Mouse (Mus musculus): ENCODE measurements around the gene Clk3. TPM values are rescaled to one million over a fixed set of nuclear protein-coding genes. Genes with fewer than 3 reads are reported as not detected.

Gene Clk3
- polyA plus RNA-seq, 1 experiment from 2014 or later: 90.0 TPM

- Histone ChIP-seq H3K9me3 (ENCODE audit: low read length) (no peaks in the 10 kb centered on the region), H3K4me3 (ENCODE audit: low read length) (no peak overlapping the region), H3K4me2 (replicated peaks; ENCODE audit: low read depth, low read length) (no peak overlapping the region), H3K36me3 (ENCODE audit: insufficient read depth, low read length) (peaks cover 44% of the 10 kb centered on the region), H3K4me1 (ENCODE audit: insufficient read depth, low read length) (no peaks in the 10 kb centered on the region), H3K27ac (ENCODE audit: low read length) (no peak overlapping the region), H3K9ac (replicated peaks; ENCODE audit: low read length) (no peak overlapping the region), H3K27me3 (ENCODE audit: insufficient read depth, low read length) (no peaks in the 10 kb centered on the region)
- 64% methylated on average over 3 of the region's 3 CpGs for WGBS
- ATAC-seq (ENCODE audit: low FRiP score, low TSS enrichment): no peak
Observed at GRCm38 (mm10) chr9:57744462-57745091, 21.1 kb downstream of the Clk3 start.

- WGBS: 90% methylated on average over 5 of the region's 5 CpGs
- H3K4me3 ChIP-seq (ENCODE audit: low read length): no peak overlapping the region
- no peak overlapping the region for H3K4me2 ChIP-seq (replicated peaks; ENCODE audit: low read depth, low read length)
- ATAC-seq (ENCODE audit: low FRiP score, low TSS enrichment): no peak
- no peaks in the 10 kb centered on the region for H3K9me3 ChIP-seq (ENCODE audit: low read length)
- H3K4me1 ChIP-seq (ENCODE audit: insufficient read depth, low read length): no peaks in the 10 kb centered on the region
- no peak overlapping the region for H3K27ac ChIP-seq (ENCODE audit: low read length)
- H3K27me3 ChIP-seq (ENCODE audit: insufficient read depth, low read length): no peaks in the 10 kb centered on the region
- H3K9ac ChIP-seq (replicated peaks; ENCODE audit: low read length): no peak overlapping the region
- H3K36me3 ChIP-seq (ENCODE audit: insufficient read depth, low read length): peaks cover 4% of the 10 kb centered on the region; the same call in 1 of the 2 replicates
Observed at GRCm38 (mm10) chr9:57739863-57740262, 25.8 kb downstream of the Clk3 start.

DNA sequence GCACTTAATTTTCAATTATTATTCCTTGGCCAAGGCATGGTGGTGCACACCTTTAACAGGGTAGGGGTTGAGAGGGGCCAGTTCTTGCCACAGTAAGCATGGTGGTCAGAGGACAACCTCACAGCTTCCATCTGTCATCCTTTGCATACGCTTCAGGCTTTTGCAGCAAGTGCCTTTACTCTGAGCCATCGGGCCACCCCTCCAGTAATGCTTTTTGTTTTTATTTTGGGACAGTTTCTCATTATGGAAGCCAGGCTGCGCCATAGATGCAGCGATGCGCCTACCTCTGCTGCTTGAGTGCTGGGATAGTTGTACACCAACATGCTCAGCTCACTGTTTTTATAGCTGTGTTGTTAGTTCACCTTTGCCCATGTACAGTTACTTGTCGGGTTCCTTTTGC lies 32.1 kb downstream of the Clk3 start:
- Histone ChIP-seq H3K27me3 (ENCODE audit: insufficient read depth, low read length) (no peaks in the 10 kb centered on the region), H3K36me3 (ENCODE audit: insufficient read depth, low read length) (peaks cover 18% of the 10 kb centered on the region), H3K9ac (replicated peaks; ENCODE audit: low read length) (no peak overlapping the region), H3K4me3 (ENCODE audit: low read length) (no peak overlapping the region), H3K27ac (ENCODE audit: low read length) (no peak overlapping the region), H3K4me2 (replicated peaks; ENCODE audit: low read depth, low read length) (no peak overlapping the region), H3K9me3 (ENCODE audit: low read length) (no peaks in the 10 kb centered on the region), H3K4me1 (ENCODE audit: insufficient read depth, low read length) (no peaks in the 10 kb centered on the region)
- ATAC-seq (ENCODE audit: low FRiP score, low TSS enrichment): no peak
- 95% methylated on average over 6 of the region's 6 CpGs for WGBS

DNA sequence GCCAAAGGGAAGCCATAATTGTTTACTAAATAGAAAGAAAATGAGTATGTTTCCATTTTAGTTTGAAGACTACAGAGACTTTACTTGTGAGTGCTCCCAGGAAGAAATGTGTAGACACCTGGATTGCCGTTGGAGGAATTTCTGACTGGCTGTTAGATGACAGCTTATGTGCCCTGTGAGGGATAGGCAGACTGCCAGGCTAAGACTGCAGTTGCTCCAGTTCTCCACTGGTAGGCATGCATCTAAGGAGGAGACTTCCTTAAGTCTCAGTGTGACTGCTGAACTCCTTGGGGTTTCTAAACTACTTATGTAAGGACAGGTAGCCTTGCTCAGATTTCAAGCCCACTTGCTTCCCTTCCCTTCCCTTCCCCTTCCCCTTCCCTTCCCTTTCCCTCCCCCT lies 37.3 kb downstream of the Clk3 start:
- H3K4me1 ChIP-seq (ENCODE audit: insufficient read depth, low read length): no peaks in the 10 kb centered on the region
- H3K4me3 ChIP-seq (ENCODE audit: low read length): no peak overlapping the region
- peaks cover 30% of the 10 kb centered on the region for H3K36me3 ChIP-seq (ENCODE audit: insufficient read depth, low read length)
- H3K9me3 ChIP-seq (ENCODE audit: low read length): no peaks in the 10 kb centered on the region
- no peaks in the 10 kb centered on the region for H3K27me3 ChIP-seq (ENCODE audit: insufficient read depth, low read length)
- no peak overlapping the region for H3K27ac ChIP-seq (ENCODE audit: low read length)
- WGBS: 96% methylated on average over 1 of the region's 1 CpGs
- no peak for ATAC-seq (ENCODE audit: low FRiP score, low TSS enrichment)
- no peak overlapping the region for H3K4me2 ChIP-seq (replicated peaks; ENCODE audit: low read depth, low read length)
- no peak overlapping the region for H3K9ac ChIP-seq (replicated peaks; ENCODE audit: low read length)

- Histone ChIP-seq H3K9ac (replicated peaks; ENCODE audit: low read length) (no peak overlapping the region), H3K27me3 (ENCODE audit: insufficient read depth, low read length) (no peaks in the 10 kb centered on the region), H3K36me3 (ENCODE audit: insufficient read depth, low read length) (peaks cover 37% of the 10 kb centered on the region), H3K4me1 (ENCODE audit: insufficient read depth, low read length) (no peaks in the 10 kb centered on the region), H3K4me3 (ENCODE audit: low read length) (no peak overlapping the region), H3K27ac (ENCODE audit: low read length) (no peak overlapping the region), H3K9me3 (ENCODE audit: low read length) (no peaks in the 10 kb centered on the region), H3K4me2 (replicated peaks; ENCODE audit: low read depth, low read length) (no peak overlapping the region)
- ATAC-seq (ENCODE audit: low FRiP score, low TSS enrichment): no peak
- 94% methylated on average over 3 of the region's 3 CpGs for WGBS
Observed at GRCm38 (mm10) chr9:57724701-57725100, 41.0 kb downstream of the Clk3 start.

DNA sequence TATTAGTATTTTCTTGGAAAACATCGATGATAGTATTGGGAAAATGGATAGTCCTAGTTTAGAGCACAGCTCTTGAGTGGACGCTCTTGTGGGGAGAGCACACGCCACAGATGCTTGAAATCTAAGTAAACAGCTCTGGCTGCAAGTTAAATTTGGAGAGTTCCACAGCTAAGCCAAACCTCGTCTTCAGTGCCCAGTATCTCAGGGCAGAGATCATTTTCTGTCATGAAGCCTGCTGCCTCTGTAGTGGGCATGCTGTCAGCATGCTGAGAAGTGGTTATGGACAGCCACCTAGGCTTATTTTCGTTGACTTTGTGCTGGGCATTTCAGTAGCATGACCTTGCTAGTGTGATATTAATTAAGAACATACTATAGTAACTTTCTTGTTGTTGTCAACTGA lies 41.9 kb downstream of the Clk3 start:
- no peak overlapping the region for H3K4me2 ChIP-seq (replicated peaks; ENCODE audit: low read depth, low read length)
- H3K27me3 ChIP-seq (ENCODE audit: insufficient read depth, low read length): no peaks in the 10 kb centered on the region
- no peak for ATAC-seq (ENCODE audit: low FRiP score, low TSS enrichment)
- peaks cover 32% of the 10 kb centered on the region for H3K36me3 ChIP-seq (ENCODE audit: insufficient read depth, low read length)
- no peaks in the 10 kb centered on the region for H3K4me1 ChIP-seq (ENCODE audit: insufficient read depth, low read length)
- no peaks in the 10 kb centered on the region for H3K9me3 ChIP-seq (ENCODE audit: low read length)
- H3K4me3 ChIP-seq (ENCODE audit: low read length): no peak overlapping the region
- H3K27ac ChIP-seq (ENCODE audit: low read length): no peak overlapping the region
- WGBS: 88% methylated on average over 5 of the region's 5 CpGs
- no peak overlapping the region for H3K9ac ChIP-seq (replicated peaks; ENCODE audit: low read length)

- no peak overlapping the region for H3K9ac ChIP-seq (replicated peaks; ENCODE audit: low read length)
- ATAC-seq (ENCODE audit: low FRiP score, low TSS enrichment): no peak
- H3K36me3 ChIP-seq (ENCODE audit: insufficient read depth, low read length): peaks cover 36% of the 10 kb centered on the region
- no peaks in the 10 kb centered on the region for H3K9me3 ChIP-seq (ENCODE audit: low read length)
- 68% methylated on average over 5 of the region's 5 CpGs for WGBS
- H3K4me2 ChIP-seq (replicated peaks; ENCODE audit: low read depth, low read length): no peak overlapping the region
- H3K27ac ChIP-seq (ENCODE audit: low read length): no peak overlapping the region
- no peaks in the 10 kb centered on the region for H3K4me1 ChIP-seq (ENCODE audit: insufficient read depth, low read length)
- H3K4me3 ChIP-seq (ENCODE audit: low read length): no peak overlapping the region
- H3K27me3 ChIP-seq (ENCODE audit: insufficient read depth, low read length): no peaks in the 10 kb centered on the region
Observed at GRCm38 (mm10) chr9:57723315-57723715, 42.3 kb downstream of the Clk3 start.

DNA sequence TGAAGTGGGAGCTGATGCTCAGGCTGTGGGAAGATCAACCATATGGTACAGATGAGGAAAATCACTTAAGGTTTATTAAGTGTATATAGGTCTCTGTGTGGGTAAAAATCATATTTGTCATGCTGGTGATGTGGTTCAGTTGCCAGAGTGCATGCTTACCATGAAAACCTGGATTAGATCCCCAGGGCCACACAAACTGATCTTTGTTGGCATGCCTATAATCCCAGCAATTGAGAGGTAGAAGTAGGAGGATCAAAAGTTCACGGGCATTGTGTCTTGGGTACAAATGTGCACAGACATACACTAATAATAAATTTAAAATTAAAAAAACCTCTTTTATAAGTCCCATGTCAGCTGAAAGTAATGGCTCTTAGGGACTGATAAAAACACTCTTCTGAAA lies 43.3 kb downstream of the Clk3 start:
- Histone ChIP-seq H3K4me3 (ENCODE audit: low read length) (no peak overlapping the region), H3K9me3 (ENCODE audit: low read length) (no peaks in the 10 kb centered on the region), H3K9ac (replicated peaks; ENCODE audit: low read length) (no peak overlapping the region), H3K27ac (ENCODE audit: low read length) (no peak overlapping the region), H3K4me2 (replicated peaks; ENCODE audit: low read depth, low read length) (no peak overlapping the region), H3K4me1 (ENCODE audit: insufficient read depth, low read length) (no peaks in the 10 kb centered on the region), H3K27me3 (ENCODE audit: insufficient read depth, low read length) (no peaks in the 10 kb centered on the region), H3K36me3 (ENCODE audit: insufficient read depth, low read length) (peaks cover 32% of the 10 kb centered on the region)
- no peak for ATAC-seq (ENCODE audit: low FRiP score, low TSS enrichment)
- 94% methylated on average over 1 of the region's 1 CpGs for WGBS

GRCm38 (mm10) chr9:57720736-57721135 lies 44.9 kb downstream of the Clk3 start:
- no peaks in the 10 kb centered on the region for H3K4me1 ChIP-seq (ENCODE audit: insufficient read depth, low read length)
- H3K36me3 ChIP-seq (ENCODE audit: insufficient read depth, low read length): peaks cover 34% of the 10 kb centered on the region
- no peak for ATAC-seq (ENCODE audit: low FRiP score, low TSS enrichment)
- no peak overlapping the region for H3K9ac ChIP-seq (replicated peaks; ENCODE audit: low read length)
- H3K9me3 ChIP-seq (ENCODE audit: low read length): no peaks in the 10 kb centered on the region
- H3K27ac ChIP-seq (ENCODE audit: low read length): no peak overlapping the region
- no peak overlapping the region for H3K4me2 ChIP-seq (replicated peaks; ENCODE audit: low read depth, low read length)
- H3K4me3 ChIP-seq (ENCODE audit: low read length): no peak overlapping the region
- 91% methylated on average over 3 of the region's 3 CpGs for WGBS
- no peaks in the 10 kb centered on the region for H3K27me3 ChIP-seq (ENCODE audit: insufficient read depth, low read length)

DNA sequence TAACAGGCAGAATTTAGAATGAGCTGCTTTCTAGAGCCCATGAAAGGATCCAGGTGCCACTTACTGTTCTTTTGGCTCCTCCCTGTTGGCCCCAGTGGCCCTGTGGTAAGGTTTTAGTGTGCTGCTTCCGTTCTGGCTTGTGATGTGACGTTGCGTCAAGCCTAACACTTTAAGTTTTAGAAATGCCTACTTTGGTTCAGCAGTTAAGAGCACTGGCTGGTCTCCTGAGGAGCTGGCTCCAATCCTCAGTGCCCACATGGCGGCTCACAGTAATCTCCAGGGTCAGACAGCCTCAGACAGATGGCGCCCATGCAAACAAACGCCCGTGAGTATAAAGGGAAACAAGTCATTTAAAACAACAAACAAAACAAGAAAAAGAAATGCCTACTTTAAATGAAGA lies 47.3 kb downstream of the Clk3 start:
- ATAC-seq (ENCODE audit: low FRiP score, low TSS enrichment): no peak
- Histone ChIP-seq H3K4me3 (ENCODE audit: low read length) (no peak overlapping the region), H3K36me3 (ENCODE audit: insufficient read depth, low read length) (peaks cover 45% of the 10 kb centered on the region), H3K4me2 (replicated peaks; ENCODE audit: low read depth, low read length) (no peak overlapping the region), H3K9ac (replicated peaks; ENCODE audit: low read length) (no peak overlapping the region), H3K27me3 (ENCODE audit: insufficient read depth, low read length) (no peaks in the 10 kb centered on the region), H3K4me1 (ENCODE audit: insufficient read depth, low read length) (no peaks in the 10 kb centered on the region), H3K27ac (ENCODE audit: low read length) (no peak overlapping the region), H3K9me3 (ENCODE audit: low read length) (no peaks in the 10 kb centered on the region)
- 86% methylated on average over 7 of the region's 7 CpGs for WGBS
